Mouse (Mus musculus) monocyte, adult 2 months (primary cell): ENCODE results near the gene Plpp7.
A peak's percentile ranks its signal among the peaks of the same experiment; 100 is the strongest.

Experiments
- DNase-seq, 2 experiments: peaks; one replicate each; pipeline ENCODE4 v3.0.0; 2022; ENCODE audit warnings: low spot score in 2 of 2, low read depth in 1 of 2

Gene Plpp7

DNA sequence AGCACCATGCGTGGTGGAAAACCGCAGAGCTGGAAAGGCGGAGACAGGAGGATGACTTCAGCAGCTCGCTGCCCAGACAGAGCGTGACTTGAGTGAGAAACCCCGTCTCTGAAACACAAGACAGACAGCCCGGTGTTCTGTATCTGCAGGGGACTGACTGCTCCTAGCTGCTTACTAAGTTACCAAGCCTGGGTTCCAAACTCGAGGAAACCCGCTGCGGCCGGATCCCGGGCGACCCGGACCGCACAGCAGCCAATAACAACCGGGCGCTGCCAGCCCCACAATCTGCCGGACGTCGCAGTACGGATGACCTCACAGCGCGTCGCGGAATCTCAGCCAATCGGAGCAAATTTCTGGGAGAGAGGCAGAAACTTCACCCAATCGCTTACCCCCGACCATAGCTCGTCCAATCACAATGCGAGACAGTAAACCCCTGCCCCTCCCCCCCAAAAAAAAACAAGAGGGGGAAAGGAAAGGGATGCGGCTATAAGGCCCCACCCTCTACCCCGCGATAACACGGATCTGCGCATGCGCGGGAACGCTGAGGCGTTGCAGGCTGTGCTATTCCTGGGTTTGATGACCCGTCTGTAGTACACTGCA, 42.4 kb downstream of the Plpp7 start:
- peak; percentile 88 to 89 for DNase-seq

DNA sequence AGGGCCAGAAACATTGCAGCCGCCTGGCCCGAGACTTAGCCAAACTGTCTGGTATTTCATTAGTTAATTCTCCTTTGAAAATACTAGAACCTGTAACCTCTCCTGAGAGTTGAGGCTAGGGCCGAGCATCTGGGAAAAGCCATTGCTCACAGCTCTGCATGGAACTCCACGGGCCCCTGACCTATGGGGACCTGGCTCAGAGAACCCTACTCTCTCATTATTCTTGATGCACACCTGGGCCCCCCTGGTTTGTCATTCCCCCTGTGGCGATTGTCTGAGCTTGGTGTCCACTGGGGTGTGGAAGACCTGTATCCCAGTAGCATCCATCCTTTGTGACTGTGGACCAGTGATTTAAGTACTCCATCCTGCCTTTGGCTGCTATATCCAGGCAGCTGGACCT, 44.0 kb downstream of the Plpp7 start:
- DNase-seq = no peak

DNA sequence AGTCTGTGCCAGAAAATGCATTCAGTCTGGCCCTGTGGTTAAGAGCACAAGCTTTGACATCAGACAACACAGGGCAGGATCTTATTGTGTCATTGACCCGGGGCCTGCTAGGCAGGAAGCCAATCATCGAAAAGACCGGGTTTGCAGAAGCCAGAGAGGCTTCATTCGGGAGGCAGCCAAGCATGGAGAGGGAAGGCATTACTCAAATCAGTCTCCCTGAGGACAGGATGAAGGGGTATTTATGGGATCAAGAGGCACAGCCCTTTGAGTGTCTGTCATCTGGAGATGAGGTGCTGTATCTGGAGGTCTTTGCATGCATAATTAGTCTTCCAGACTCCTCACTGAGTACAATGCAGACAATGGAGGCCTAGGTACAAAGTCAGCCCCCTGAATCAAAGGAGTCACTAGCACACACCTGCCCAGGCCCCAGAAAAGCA, 45.2 kb downstream of the Plpp7 start:
- DNase-seq = no peak

DNA sequence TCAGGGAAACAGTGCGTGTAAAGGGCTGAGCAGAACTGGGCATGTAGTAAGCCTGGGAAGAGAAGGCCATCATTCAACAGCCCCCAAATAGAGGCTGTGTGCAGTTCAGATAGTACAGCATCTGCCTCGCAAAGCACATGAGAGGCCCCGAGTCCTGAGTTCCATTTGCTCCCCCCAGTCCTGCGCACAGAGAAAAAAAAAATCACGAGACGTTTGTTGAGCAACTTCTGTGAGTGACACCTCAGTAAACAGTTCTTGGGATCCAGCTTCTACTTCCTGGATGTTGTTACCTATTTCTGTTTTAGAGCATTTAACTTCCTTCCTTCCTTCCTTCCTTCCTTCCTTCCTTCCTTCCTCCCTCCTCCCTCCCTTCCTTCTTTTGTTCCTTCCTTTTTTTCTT, 46.3 kb downstream of the Plpp7 start:
- no peak for DNase-seq

DNA sequence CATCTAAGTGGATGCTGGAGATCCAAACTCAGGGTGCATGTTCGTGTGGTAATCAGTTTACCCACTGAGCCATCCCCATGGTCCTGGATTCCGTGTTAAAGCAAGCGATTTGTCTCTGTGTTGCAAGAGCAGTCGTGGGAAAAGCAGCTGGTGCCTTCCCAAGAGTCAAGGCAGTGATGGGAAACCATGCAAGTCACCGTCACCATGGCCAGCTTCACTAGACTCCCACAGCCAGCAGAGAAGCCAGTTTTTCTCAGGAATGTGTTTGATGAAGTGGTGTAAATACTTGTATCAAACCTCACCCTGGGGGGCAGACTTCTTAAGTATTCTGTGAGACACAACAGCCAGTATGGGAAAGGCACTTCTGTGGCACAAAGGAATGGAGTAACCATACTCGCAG, 47.0 kb downstream of the Plpp7 start:
- no peak for DNase-seq

DNA sequence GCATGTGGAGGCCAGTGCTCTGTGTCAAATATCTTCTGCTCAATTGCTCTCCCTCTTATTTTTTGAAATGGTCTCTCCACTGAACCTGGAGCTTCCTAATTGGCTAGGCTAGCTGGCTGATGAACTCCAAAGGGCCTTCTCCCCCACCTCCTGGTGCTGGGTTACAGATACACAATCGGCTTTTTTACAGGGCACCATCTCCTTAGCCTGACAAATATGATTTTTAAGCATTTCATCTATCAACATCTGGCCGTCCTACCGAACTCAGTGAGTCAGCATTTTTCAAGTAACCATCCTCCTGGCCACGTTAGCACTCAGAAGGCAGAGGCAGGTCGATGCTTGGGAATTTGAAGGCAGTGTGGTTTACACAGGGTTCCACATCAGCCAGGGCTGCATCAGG, 49.3 kb downstream of the Plpp7 start:
- DNase-seq = no peak

DNA sequence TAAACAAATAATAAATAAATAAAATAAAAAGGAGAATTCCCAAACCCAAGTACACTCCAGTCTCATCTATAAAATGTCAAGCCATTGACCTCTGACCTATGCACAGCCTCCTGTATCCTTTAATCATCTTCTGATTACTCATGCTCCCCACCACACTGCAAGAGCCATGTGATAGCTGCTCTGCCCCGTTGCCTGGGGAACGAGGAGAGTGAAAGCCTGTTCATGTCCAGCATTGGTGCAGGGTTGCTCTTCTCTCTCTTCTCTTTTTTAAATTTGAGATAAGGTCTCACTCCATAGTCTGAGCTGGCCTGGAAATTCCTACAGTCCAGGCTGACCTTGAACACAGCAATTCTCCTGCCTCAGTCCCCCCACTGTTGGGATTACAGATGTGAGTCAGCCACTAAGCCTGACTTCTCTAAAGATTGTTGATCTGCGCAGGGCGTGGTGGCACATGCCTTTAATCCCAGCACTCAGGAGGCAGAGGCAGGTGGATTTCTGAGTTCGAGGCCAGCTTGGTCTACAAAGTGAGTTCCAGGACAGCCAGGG, 51.4 kb downstream of the Plpp7 start:
- no peak for DNase-seq

DNA sequence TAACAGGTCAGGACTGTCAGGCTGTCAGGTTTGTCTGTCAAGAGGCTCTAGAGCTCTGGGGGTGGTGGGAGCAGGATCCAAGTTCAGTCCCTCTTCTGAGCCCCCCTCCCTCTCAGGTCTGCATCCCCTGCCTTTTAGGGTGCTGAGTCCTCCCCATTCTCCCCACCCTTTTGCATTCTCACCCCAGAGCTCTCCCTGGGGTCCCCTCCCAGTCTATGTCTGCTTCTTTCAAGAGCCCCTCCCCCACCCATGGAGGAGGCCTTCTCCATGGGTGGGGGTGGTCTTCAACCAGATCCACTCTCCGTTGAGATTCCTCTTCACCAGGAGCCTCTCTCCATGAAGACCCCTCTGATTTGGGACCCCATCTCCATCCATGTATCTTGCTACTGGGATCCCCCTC, 54.8 kb downstream of the Plpp7 start:
- no peak for DNase-seq

DNA sequence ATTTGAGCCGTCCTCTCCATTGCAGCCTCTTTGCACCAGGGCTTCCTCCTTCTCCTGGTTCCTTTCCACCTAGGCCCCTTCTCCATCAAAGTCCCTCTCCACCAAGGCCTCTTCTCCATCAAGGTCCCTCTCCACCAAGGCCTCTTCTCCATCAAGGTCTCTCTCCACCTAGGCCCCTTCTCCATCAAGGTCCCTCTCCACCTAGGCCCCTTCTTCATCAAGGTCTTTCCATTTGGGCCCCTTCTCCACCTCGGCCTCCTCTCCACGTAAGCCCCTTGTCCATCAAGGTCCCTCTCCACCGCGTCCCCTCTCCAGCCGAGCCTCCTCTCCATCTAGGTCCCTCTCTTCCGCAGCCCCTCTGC, 55.2 kb downstream of the Plpp7 start:
- no peak for DNase-seq

DNA sequence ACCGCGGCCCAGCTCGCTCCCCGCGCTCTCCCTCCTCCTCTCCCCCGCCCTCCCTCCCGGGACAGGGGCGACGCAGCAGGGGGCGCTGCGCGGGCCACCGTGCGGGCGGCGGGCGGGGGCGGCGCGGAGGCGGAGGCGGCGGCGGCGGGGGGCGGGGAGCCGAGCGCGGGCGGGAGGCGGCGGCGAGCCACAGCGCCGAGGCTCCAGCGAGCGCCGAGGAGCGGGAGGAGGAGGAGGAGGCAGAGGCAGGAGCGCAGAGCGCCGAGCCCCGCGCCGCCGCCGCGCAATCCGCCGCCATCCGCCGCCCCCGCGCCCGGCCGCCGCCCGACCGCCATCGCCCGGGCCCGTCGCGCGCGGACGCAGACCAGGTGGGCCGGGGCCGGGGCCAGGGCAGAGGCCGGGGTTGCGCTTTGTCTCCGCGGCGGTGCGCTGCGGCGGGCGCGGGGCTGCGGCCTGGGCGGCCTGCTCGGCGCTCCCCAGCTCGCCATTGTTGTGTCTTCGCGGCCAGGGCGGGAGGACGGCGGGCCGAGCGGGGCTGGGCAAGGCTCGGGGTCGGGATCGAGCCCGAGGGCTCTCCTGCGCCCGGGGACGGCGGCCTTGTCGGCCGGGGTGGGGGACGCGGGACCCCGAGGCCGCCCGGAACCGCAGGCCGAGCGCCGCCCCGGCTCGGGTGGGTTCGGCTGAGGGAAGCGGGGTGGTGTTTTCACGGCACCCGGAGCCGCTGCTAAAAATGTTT, 55.8 kb downstream of the Plpp7 start, which contains the start of gene Prrc2b:
Gene Prrc2b (plus strand): TSS at position 159 of the 736 bp plus-strand sequence.
- DNase-seq = no peak

DNA sequence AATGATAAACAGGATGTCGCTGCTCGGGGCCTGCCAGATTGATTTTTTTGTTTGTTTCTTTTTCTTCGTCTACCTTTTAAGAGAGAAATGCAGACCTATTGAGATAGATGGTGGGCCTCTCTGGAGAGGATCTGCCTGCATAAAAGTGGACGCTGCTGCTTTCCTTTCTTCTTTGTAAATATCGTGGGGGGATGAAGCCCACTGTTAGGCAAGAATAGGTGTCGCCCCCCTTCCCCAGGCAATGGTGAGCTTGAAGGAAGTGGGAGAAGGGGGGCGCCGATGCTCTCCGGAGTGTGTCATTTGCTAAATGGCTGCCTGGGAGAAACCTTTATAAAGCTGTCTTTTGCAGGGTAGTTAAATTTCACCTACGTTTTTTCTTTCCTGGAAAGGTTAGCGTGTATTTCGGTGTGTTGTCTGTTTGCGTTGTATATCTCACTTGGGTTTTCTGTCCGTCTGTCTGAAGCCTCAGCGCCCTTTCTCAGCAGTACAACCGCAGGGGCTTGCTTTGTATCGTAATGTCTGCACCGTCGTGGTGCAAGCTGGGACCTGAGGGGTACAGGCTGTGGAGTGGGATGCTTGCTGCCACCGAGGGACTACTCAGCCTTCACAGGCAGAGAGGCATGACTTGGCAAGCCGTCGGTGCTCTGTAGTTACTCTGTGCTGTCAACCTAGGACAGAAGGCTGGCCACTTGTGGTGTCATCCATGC, 56.5 kb downstream of the Plpp7 start:
- no peak for DNase-seq

DNA sequence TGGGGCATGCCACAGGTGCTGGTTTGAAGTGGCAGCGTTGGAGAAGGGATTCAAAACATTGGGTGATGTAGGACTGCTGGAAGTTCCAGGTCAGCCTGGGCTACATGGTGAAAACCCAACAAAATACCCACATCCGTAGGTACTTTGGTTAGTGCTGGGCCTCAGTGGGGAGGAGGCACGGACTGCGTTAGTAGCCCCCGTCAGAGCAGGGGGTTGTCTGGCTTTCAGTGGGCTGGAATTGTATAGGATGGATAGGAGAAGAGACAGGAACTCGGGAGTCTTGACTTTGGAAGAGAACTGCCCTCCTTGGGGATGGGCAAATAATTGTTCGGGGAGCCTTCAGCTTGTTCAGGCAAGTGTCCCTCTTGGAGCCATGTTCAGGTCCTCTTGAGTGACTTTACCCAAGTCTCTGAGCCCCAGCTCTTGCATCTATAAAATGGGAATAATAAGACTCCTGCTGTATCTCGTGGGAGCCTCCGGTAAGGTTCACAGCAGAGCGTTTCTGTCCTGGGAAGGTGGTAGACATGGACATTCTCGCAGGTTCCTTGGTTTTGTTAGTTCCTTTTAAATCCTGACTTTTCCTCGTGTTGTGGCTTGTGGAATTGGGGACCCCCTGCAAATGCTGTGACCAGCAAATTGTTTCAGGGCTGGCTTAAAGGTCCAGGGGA, 57.2 kb downstream of the Plpp7 start:
- no peak for DNase-seq

DNA sequence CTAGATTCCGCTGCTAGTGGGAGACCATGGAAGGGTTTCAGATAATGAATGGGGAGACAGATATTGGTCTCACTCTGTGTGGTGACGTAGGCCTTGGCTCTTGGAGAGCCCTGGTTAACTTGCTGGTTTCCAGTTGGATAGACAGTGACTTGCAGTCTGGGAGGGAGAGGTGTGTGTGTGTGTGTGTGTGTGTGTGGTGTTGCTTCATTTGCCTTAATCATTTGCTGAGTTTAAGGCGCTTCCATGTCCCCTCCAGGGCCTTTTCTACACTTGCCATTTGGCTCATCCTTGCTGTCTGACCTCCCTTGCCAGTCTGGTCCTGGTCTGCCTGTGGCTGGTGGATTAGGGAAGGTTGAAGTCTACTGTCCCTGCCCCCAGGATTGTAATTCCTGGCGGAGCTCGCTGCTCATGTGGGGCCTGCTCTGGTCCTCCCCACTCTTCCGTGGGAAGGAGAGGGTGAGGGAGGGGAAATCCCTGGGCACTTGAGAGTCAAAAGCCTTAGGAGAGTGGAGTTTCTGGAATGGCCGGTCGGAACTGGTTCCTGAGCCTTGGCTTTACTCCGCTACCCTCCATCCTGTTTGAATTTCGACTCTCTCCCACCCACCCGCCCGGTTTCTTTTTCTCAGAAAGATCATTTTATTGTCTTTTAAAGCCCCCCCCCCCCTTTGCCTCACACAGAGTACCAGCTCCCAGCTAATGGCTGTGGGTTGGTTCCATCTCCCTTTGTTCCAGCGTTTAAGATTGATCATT, 57.9 kb downstream of the Plpp7 start:
- DNase-seq = no peak

DNA sequence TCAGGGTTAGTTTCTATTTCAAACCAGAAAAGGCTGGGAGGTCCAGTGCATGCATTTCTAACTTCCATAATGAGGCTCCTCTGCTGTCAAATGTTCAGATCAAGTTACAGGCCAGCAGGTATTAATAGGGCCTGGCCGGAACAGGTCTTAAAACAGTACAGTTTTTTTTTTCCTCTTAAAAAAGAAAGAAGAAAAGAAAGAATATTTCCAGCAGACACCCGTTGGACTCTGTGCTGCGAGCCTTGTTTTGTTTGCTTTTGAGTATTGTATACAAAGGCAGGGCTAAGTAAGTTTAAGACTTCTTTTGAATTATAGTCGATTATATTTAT, 58.4 kb downstream of the Plpp7 start:
- no peak for DNase-seq

DNA sequence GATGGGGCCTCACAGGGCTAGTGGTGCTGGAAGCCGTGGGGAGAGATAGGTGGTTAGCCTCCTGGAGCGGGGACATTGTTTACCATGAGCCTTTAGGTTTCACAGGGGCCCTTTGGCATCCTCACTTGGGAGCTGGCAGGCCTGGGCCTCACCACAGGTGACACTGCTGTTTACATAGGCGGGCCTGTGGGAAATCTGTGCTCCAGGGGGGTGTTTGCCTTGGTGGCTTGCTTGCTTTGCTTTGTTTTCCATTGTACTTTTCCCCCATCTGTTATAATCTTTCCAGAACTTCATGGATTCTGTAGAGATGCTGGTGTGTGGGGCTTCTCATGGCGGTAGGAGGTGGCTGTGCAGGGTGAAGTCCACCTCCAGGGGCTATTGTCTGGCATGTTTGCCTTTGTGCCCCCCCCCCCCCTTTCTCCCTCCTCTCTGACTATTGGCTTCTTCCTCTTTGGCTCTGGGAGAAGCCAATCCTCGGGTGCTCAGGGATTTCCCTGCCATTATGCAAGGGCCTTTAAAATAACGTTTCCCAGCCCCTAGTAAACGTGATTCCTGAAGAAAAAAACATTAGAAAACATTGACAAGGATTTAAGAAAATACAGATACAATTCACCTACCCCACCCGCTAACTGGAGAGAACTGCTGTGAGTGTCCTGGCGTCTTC, 59.1 kb downstream of the Plpp7 start:
- DNase-seq = no peak

DNA sequence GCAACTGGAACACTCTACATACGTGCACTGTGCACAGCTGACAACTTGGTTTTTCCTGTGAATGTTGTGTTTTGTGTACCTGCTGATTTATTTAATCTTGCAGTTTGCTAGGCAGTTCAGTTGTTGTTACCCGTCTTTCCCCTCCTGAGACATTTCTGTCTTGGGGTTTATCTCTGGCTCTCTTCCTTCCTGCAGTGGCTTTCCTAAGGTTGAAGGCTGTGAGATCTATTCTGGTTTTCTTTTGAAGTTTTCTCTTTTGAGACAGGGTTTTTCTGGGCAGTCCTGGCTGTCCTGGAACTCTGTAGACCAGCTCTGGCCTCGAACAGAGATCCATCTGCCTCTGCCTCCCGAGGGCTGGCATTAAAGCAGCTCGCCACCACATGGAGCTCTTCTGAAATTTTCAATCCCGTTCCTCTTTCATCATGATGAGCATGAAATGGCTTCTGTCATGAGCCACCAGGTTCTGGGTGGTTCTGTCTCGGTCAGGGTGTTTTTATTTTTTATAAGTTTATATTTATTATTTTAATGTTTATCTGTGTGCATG, 59.7 kb downstream of the Plpp7 start:
- no peak for DNase-seq

DNA sequence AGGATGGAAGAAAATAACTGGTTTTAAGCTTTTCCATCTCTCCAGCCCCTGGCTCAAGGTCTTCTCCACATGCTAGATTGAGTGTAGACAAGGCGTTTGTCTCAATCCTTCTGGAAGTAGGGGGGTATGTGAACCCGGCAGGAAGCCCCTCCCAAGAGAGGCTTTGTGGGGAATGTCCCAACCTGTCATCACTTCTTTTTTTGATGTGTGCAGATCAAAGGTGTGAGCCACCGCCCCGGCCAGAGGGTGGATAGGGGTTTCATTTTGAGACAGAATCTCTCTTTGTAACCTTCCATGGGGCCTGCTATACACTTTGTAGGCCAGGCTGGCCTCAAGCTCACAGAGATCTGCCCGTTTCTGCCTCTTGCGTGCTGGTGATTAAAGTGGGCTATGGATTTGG, 60.3 kb downstream of the Plpp7 start:
- DNase-seq = no peak

DNA sequence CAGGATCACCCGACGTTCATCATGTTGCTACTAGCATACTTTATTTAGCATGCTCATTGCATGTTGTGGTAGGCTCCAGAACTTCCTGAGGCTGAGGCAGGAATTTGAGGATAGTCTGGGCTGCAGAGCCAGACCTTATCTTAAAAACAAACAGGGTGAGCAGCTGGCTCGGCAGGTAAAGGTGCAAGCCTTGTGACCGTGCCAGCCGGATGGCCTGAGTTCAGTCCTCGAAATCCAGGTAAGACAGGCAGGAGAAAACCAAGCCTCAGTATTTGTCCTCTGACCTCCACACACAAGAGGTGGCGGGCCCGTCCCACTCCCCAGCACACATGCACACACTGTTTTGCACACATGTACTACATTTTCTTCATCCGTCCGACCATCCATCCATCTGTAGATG, 61.3 kb downstream of the Plpp7 start:
- no peak for DNase-seq

DNA sequence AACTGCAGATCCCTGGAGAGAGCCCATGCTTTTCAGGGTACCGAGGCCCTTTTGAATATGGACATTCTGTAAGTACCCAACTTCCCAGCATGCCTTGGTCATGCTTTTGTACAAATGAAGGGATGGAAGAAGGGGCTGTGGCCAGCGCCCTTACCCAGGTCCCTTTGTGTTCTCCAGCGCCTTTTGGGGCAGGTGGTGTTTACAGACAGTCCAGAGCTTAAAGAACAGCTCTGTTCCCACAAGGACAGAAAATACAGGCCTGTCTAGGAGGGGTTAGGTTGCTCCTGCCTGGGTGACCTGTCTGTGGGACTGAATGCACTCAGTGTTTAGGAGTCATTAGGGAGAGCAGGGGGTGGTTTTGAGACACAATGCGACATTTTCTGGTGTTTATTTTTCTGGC, 62.0 kb downstream of the Plpp7 start:
- no peak for DNase-seq

DNA sequence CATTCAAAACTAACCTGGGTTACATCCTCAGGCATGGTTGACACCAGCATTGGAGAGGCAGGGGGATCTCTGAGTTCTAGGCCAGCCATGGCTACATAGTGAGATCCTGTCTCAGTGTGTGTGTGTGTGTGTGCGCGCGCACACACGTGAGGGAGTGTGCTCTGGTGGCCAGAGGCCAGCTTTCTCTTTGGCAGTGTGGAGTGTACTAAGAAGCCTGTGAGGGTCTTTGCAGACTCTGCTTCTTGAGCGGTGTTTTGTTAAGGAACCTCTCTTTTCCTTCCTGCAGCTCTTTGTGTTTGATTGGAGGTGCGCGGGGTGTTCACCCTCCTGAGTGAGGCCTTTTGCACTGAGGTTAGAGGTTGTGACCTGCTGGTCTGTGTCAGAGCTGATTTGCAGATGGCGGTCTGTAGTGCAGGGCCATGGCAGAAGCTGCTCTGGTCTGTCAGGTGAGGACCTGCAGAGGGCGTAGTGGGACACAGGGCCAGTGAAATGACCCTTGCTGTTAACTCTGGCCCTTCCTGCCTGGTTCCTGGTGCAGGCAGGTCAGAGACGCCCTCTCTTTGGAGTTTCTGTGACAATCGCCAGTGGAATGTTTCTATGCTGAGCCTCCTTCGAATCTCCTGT, 63.4 kb downstream of the Plpp7 start:
- no peak for DNase-seq
